Mouse (Mus musculus) olfactory bulb, adult 2 months (tissue): Measurements from ENCODE around the gene Timeless.

ENCODE experiments used
- CTCF ChIP-seq: fragments of 200-500 bp; IDR thresholded peaks from 2 replicates; pipeline ENCODE4 v1.5.1; 2012; ENCODE audit warnings: low read depth, mild to moderate bottlenecking, low read length, moderate library complexity; ENCODE audit not compliant: insufficient read depth
- POLR2A ChIP-seq: fragments of 200-500 bp; IDR thresholded peaks from 2 replicates; pipeline ENCODE4 v1.6.1; 2012; ENCODE audit warnings: mild to moderate bottlenecking, low read depth, low read length, moderate library complexity; ENCODE audit not compliant: insufficient read depth

DNA sequence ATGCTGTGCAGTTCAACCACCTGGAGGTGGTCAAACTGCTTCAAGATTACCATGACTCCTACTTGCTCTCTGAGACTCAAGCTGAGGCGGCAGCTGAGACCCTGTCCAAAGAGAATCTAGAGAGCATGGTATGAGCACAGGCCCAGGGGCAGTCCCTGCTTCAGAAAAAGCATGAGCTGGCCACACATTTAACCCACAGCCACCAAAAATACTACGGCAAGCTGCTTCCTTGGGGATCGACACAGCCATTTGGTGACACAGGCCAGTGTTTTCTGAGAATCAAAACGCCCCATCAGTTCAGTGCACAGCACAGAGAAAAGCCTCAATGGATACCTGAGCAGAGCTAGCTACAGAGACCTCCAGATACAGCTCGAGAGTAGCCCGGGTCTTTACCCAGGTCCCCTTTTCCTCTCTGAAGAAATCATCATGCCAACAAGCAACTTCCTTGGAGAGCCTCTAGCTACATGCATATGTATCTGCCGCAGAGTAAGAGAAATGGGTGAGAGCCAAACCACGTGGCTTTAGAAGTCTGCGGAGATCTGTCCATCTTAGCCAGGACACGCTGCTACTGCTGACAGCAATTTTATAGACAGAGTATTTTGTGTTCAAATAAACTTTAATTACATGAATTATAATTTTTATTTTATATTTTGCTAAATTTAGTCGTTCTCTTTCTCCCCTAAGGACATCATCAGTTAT, 22.4 kb upstream of the Timeless start:
- TF ChIP-seq POLR2A (no peak), CTCF (no peak)
